Mouse (Mus musculus) adrenal gland, adult 8-10 months (tissue): Measurements from ENCODE around the gene Cntnap2. TPM values are rescaled to one million over a fixed set of nuclear protein-coding genes. Genes with fewer than 3 reads are reported as not detected.

ENCODE experiments used
- DNase-seq: peaks from one replicate; pipeline ENCODE4 v3.0.0; 2022
- total RNA-seq, 4 experiments: library from RNA; stranded (reverse); gene quantifications; 2 replicates each; pipeline ENCODE4 v1.2.4; 2022

The Cntnap2 gene
- total RNA-seq, 4 experiments from 2014 or later, result 1.9 to 2.9 (median 2.4) TPM

DNA sequence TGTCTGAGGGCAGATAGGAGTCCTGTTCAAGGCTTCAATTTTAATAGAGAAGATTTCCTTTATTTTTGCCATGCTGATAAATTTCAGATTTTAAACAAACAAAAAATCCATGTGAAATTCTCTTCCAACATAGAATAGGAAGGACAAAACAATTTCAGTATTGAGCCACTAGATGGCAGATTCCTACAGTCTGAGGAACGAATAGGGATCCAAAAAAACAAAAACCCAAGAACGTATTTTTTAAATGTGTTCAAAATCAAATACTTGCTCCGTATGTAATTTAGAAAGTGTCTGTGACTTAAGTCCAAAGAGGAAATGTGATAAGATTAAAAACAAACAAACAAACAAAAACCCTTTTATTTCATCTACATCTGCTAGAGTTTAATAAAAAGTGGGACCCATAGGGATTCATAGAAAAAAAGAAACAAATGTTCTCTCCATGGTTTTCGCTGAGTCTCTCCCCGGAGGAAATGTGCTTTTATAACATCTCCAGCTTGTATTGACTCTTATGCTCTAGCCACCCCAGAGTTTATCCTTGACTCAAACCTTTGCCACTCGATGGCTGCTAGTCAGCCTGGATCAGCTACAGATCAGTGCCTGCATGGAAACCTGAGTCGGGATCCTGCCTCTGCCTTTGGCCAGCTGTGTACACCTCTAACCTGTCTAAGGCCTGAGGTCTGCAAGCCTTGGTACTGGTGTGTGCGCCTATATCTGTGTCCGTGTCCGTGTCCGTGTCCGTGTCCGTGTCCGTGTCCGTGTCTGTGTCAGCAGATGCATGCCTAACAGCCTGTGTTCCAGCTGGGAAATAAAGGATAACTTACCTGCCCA is 2255.6 kb downstream of the Cntnap2 start:
- no peak for DNase-seq

- DNase-seq, result no peak
Measured at GRCm38 (mm10) chr6:47315454-47315853, 2256.3 kb downstream of the Cntnap2 start.

GRCm38 (mm10) chr6:47317253-47317652 is 2258.1 kb downstream of the Cntnap2 start:
- DNase-seq, result no peak

GRCm38 (mm10) chr6:47318705-47319104 is 2259.5 kb downstream of the Cntnap2 start:
- peak; percentile 16 for DNase-seq

- DNase-seq, result no peak
Measured at GRCm38 (mm10) chr6:47319309-47319983, 2260.3 kb downstream of the Cntnap2 start.

GRCm38 (mm10) chr6:47323169-47323835 is 2264.1 kb downstream of the Cntnap2 start:
- no peak for DNase-seq

- no peak for DNase-seq
Measured at GRCm38 (mm10) chr6:47323886-47324285, 2264.7 kb downstream of the Cntnap2 start.

DNA sequence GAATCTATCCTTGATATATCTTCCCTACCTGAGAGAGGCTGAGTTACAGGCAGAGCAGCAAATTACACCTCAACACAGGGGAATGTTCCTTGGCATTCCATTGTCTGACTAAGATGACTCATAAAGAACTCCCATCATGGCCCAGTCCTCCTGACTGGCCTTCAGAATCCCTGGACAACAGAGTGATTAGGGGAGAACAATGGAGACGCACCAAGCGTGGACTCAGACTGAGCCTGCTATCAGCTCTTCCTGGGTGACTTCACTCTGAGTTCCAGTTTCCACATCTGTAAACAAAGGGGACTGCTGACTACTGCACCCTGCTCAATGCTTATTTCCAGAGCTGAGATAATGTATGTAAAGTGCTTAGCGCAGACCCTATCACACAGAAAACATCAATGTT is 2269.1 kb downstream of the Cntnap2 start:
- DNase-seq, result no peak

DNA sequence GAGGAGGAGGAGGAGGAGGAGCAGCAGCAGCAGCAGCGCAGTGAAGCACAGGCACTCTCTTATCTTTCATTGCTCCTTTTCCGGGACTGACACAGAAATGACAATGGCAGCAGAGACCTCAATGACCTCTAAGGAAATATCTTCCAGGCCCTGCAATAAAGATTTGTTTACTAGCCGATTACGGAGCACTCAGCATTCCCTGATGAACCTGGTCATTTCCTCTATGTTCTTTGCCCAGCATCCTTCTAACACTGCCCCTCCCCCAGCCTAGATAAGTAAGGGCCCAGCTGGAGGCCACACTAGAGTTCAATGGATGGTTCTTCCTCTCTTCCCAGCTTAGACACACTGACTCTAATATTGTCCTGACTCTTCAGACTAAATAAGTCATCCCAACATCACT is 2270.1 kb downstream of the Cntnap2 start:
- no peak for DNase-seq

- DNase-seq, result no peak
Measured at GRCm38 (mm10) chr6:47333016-47333415, 2273.9 kb downstream of the Cntnap2 start.

GRCm38 (mm10) chr6:47334377-47334776 is 2275.2 kb downstream of the Cntnap2 start:
- no peak for DNase-seq

GRCm38 (mm10) chr6:47337300-47337699 is 2278.1 kb downstream of the Cntnap2 start:
- DNase-seq, result no peak

DNA sequence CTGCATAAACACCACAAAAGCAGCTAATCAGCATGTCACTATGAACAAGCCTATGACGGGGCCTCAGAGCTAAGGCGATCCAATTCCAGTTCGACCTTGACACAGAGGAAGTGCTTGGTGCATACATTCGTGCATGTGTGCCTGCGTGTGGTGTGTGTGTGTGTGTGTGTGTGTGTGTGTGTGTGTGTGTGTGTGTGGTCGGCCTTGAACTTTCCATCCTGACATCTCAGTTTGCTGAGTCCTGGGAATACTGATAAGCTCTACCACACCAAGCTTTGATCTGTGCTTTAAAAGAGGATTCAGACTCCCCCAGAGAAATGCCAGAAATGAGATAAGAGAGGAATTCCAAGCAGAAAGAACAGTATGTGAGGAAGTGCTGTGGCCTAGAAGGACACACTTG is 2279.0 kb downstream of the Cntnap2 start:
- DNase-seq, result no peak

- DNase-seq, result no peak
Measured at GRCm38 (mm10) chr6:47340813-47341502, 2281.8 kb downstream of the Cntnap2 start.

- no peak for DNase-seq
Measured at GRCm38 (mm10) chr6:47341503-47341884, 2282.3 kb downstream of the Cntnap2 start.

DNA sequence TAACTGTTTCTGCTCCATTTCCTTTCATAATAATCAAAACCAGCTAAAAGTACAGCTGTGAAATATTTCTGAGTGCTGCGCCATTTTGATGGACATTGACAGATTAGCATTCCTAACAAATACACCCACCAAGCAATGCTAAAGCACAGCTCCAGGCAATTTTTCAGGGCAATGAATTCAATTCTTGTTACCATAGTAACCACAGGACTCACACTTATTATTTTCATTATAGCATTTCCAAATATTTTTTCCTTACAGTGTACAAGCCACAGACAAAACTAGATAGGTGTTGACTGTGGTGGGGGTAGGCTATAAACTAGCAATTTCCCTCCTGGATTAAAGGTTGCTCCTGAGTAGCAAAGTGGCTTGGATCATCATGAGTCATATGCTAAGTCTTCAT is 2284.1 kb downstream of the Cntnap2 start:
- DNase-seq, result no peak

DNA sequence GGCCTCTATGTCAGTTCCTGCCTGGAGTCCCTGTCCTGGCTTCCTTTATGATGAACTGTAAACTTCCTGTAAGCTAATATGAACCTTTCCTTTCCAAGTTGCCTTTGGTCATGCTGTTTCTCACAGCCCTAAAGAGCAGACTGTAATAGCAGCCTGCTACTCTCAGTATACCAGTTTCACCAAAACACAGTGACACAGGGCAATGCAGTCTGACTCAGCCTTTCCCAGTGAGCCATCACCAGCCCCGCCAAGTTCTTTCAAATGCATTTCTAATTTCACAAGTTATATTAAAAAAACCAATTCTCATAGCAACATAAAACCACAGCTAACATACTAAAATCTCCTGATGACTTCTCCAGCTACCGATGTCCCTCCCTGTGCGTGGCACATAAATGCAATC is 2285.5 kb downstream of the Cntnap2 start:
- DNase-seq, result no peak

DNA sequence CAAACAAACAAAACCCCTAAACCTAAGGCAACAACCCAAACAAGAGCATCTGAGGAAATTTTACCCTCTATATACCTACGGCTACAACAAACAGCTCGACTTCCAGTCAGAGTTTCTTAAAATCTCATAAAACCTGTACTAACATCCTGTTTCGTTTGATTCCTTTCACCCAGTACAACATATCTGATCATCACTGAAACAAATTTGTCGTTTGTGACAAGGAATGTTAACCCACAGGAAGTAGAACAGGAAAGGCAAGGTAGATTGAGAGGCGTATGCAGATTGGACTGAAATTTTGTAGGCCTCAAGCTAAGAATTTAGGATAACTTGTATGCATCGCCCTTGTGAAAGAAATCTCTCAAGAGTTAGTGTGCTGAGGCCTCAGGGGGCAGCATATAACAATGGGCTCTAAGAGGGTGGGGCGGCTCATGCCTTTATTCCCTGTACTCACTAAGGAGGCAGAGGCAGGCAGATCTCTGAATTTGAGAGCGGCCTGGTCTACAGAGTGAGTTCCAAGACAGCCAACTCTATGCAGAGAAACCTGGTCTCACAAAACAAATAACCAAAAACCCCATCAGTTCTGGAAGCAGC is 2291.0 kb downstream of the Cntnap2 start:
- DNase-seq, result no peak
